ENCODE assay signal across 8 mouse cellular contexts in the genomic region with DNA sequence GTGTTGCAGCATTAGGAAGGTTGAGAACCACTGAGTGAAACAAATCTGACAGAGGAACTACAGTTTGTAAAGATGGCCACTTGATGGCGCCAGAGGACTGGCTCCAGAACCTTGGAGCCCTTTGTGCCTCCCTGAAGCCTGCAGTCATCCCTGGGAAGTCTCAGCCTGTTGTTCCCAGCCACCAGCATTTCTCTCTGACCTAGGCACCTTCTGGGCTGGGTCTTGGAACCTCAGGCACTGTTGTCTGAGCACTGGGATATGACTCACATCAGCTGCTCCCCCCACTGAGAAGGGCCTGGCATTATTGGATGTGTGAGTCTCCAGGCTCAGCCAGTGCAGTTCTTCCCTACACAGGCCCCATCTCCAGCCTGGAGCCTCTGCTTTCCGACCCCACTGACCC. TPM values are rescaled to one million over a fixed set of nuclear protein-coding genes. Genes with fewer than 3 reads are reported as not detected.
A peak's percentile ranks its signal among the peaks of the same experiment; 100 is the strongest.
DNase-seq lines count a peak whose midpoint lies in the region; ATAC-seq and TF ChIP-seq lines count a peak whose summit lies in the region.

No protein-coding gene starts in this region.

- H3K36me3 ChIP-seq in embryonic facial prominence, embryonic 12.5 days = peaks cover 24% of the 10 kb centered on the region
- H3K36me3 ChIP-seq in kidney, adult 2 months (ENCODE audit: control insufficient read depth, insufficient read depth, low read length) = no peaks in the 10 kb centered on the region
- 0 out of 2 replicates have a peak, but pooled peaks cover 3% of the 10 kb centered on the region for H3K36me3 ChIP-seq in limb, embryonic 11.5 days (ENCODE audit: control insufficient read depth, insufficient read depth, low read length)
- peaks cover 26% of the 10 kb centered on the region for H3K36me3 ChIP-seq in midbrain, embryonic 14.5 days (ENCODE audit: control insufficient read depth, insufficient read depth, low read length)
- peaks cover 2% of the 10 kb centered on the region; the same call in 1 of the 2 replicates for H3K36me3 ChIP-seq in spleen, adult 2 months (ENCODE audit: control insufficient read depth, insufficient read depth, low read length)

- H3K9me3 ChIP-seq in embryonic facial prominence, embryonic 12.5 days = no peaks in the 10 kb centered on the region
- no peaks in the 10 kb centered on the region for H3K9me3 ChIP-seq in limb, embryonic 11.5 days (ENCODE audit: control insufficient read depth, low read length)
- no peaks in the 10 kb centered on the region for H3K9me3 ChIP-seq in midbrain, embryonic 14.5 days (ENCODE audit: control insufficient read depth, low read length)

- no peak for TF ChIP-seq POLR2A in kidney, adult 2 months (IDR thresholded peaks at IDR 0.05; ENCODE audit: low read depth, low read length)
- TF ChIP-seq POLR2A in spleen, adult 2 months (IDR thresholded peaks at IDR 0.05; ENCODE audit: low read depth, low read length) = no peak

- no peak overlapping the region for H3K4me3 ChIP-seq in embryonic facial prominence, embryonic 12.5 days
- H3K4me3 ChIP-seq in kidney, adult 2 months (ENCODE audit: insufficient read depth, low read depth, low read length) = no peak overlapping the region
- no peak overlapping the region for H3K4me3 ChIP-seq in limb, embryonic 11.5 days (ENCODE audit: low read depth, low read length)
- no peak overlapping the region for H3K4me3 ChIP-seq in midbrain, embryonic 14.5 days (replicated peaks; ENCODE audit: low read depth, low read length)
- no peak overlapping the region for H3K4me3 ChIP-seq in spleen, adult 2 months (ENCODE audit: extremely low read depth, insufficient read depth, insufficient read length)

- H3K4me2 ChIP-seq in embryonic facial prominence, embryonic 12.5 days (replicated peaks) = no peak overlapping the region
- H3K4me2 ChIP-seq in limb, embryonic 11.5 days (ENCODE audit: low read depth, severe bottlenecking) = no peak overlapping the region
- H3K4me2 ChIP-seq in midbrain, embryonic 14.5 days (ENCODE audit: low read length) = no peak overlapping the region

- peak; percentile 78; the same call in 1 of the 2 replicates for ATAC-seq in embryonic facial prominence, embryonic 12.5 days (ENCODE audit: insufficient number of reproducible peaks, insufficient read depth, low FRiP score, low TSS enrichment)
- ATAC-seq in limb, embryonic 11.5 days (ENCODE audit: insufficient number of reproducible peaks, low FRiP score, low TSS enrichment, low read depth) = 0 out of 2 replicates have a peak, but pooled peaks have one; percentile 47
- ATAC-seq in midbrain, embryonic 14.5 days (ENCODE audit: low FRiP score, low TSS enrichment) = peak; percentile 76

- TF ChIP-seq CTCF in kidney, adult 2 months (conservative IDR thresholded peaks at IDR 0.05; ENCODE audit: insufficient read depth, insufficient read length, low read depth, low read length) = peak; percentile 93
- TF ChIP-seq CTCF in spleen, adult 2 months (IDR thresholded peaks at IDR 0.05; ENCODE audit: extremely low read depth, insufficient read depth, insufficient read length, insufficient replicate concordance) = peak; percentile 83

- H3K9ac ChIP-seq in embryonic facial prominence, embryonic 12.5 days = no peak overlapping the region
- peak overlapping the region; percentile 31 for H3K9ac ChIP-seq in limb, embryonic 11.5 days (ENCODE audit: low read length)
- peak overlapping the region; percentile 31 for H3K9ac ChIP-seq in midbrain, embryonic 14.5 days (replicated peaks; ENCODE audit: low read length)

- no peak overlapping the region for H3K27ac ChIP-seq in embryonic facial prominence, embryonic 12.5 days
- no peak overlapping the region for H3K27ac ChIP-seq in kidney, adult 2 months (ENCODE audit: insufficient read depth, low read depth, low read length)
- no peak overlapping the region for H3K27ac ChIP-seq in limb, embryonic 11.5 days (replicated peaks; ENCODE audit: low read depth, low read length)
- peak overlapping the region; percentile 41; the same call in 1 of the 2 replicates for H3K27ac ChIP-seq in midbrain, embryonic 14.5 days (replicated peaks; ENCODE audit: low read depth, low read length)
- no peak overlapping the region for H3K27ac ChIP-seq in spleen, adult 2 months (ENCODE audit: insufficient read depth, low read length)

- H3K4me1 ChIP-seq in embryonic facial prominence, embryonic 12.5 days = no peaks in the 10 kb centered on the region
- no peaks in the 10 kb centered on the region for H3K4me1 ChIP-seq in kidney, adult 2 months (ENCODE audit: control insufficient read depth, insufficient read depth, low read length)
- no peaks in the 10 kb centered on the region for H3K4me1 ChIP-seq in limb, embryonic 11.5 days (ENCODE audit: control insufficient read depth, insufficient read depth, low read length)
- no peaks in the 10 kb centered on the region for H3K4me1 ChIP-seq in midbrain, embryonic 14.5 days (ENCODE audit: control insufficient read depth, insufficient read depth, low read length)
- H3K4me1 ChIP-seq in spleen, adult 2 months (ENCODE audit: control insufficient read depth, insufficient read depth, insufficient read length) = peaks cover under 1% of the 10 kb centered on the region; the same call in 1 of the 2 replicates

- no peaks in the 10 kb centered on the region for H3K27me3 ChIP-seq in embryonic facial prominence, embryonic 12.5 days
- no peaks in the 10 kb centered on the region for H3K27me3 ChIP-seq in kidney, adult 2 months (replicated peaks; ENCODE audit: control insufficient read depth, insufficient read depth, low read length)
- H3K27me3 ChIP-seq in limb, embryonic 11.5 days (ENCODE audit: control insufficient read depth, insufficient read depth, low read length) = no peaks in the 10 kb centered on the region
- H3K27me3 ChIP-seq in midbrain, embryonic 14.5 days (ENCODE audit: control insufficient read depth, insufficient read depth, low read length) = no peaks in the 10 kb centered on the region
- no peaks in the 10 kb centered on the region for H3K27me3 ChIP-seq in spleen, adult 2 months (ENCODE audit: control insufficient read depth, insufficient read depth, low read length)

- WGBS in embryonic facial prominence, embryonic 12.5 days = 23% methylated on average over 2 of the region's 2 CpGs
- 21% methylated on average over 2 of the region's 2 CpGs for WGBS in kidney, adult 2 months
- 31% methylated on average over 2 of the region's 2 CpGs for WGBS in limb, embryonic 11.5 days
- WGBS in midbrain, embryonic 14.5 days = 26% methylated on average over 2 of the region's 2 CpGs
- WGBS in spleen, adult 2 months = 19% methylated on average over 2 of the region's 2 CpGs

- DNase-seq in 3T3-L1 (ENCODE audit: low read depth, low spot score) = peak; percentile 87
- peak; percentile 78 to 85 for DNase-seq in adrenal gland, postnatal 36 days
- peak; percentile 69 to 87 for DNase-seq in heart, adult 18-20 months
- DNase-seq in kidney, adult 2 months = peak; percentile 76
- peak; percentile 88 for DNase-seq in limb, embryonic 11.5 days (ENCODE audit: low spot score)
- peak; percentile 95 for DNase-seq in midbrain, embryonic 14.5 days
- peak; percentile 19 to 49 for DNase-seq in spleen, adult 2 months (ENCODE audit: low read depth in 1 of 2, low spot score in 2 of 2)

RNA-seq across cellular contexts. Expression of gene Cops3, which starts 40.4 kb away (rescaled TPM):
- total RNA-seq in adrenal gland, postnatal 36 days (2021) = 100 to 1,000 TPM in 1 of 2 experiments, 10 to 100 TPM in 1; 85.2 to 108 TPM
- polyA plus RNA-seq in embryonic facial prominence, embryonic 12.5 days (2016; fragmentation: Nextera tagmentation; extraction: Ambion mirVana) = 200 and 218 TPM in 2 replicates
- 10 to 100 TPM; 71.7 to 75.1 TPM for total RNA-seq in heart, adult 18-20 months (2021)
- 19.7 and 22.7 TPM in 2 replicates for polyA plus RNA-seq in kidney, adult 2 months (2012; rRNA removed)
- polyA plus RNA-seq in limb, embryonic 11.5 days (2014; fragmentation: Nextera tagmentation; extraction: Ambion mirVana) = 244 and 250 TPM in 2 replicates
- 200 and 213 TPM in 2 replicates for polyA plus RNA-seq in midbrain, embryonic 14.5 days (2014; fragmentation: Nextera tagmentation; extraction: Ambion mirVana)
- polyA plus RNA-seq in spleen, adult 2 months (2012; rRNA removed) = 9.1 and 9.9 TPM in 2 replicates

RNA-seq across cellular contexts. Expression of gene Nt5m, which starts 40.8 kb away (rescaled TPM):
- total RNA-seq in adrenal gland, postnatal 36 days (2021) = 10 to 100 TPM; 24.4 to 29.7 TPM
- polyA plus RNA-seq in embryonic facial prominence, embryonic 12.5 days (2016; fragmentation: Nextera tagmentation; extraction: Ambion mirVana) = 42.9 and 43.0 TPM in 2 replicates
- 10 to 100 TPM; 26.1 to 31.6 TPM for total RNA-seq in heart, adult 18-20 months (2021)
- polyA plus RNA-seq in kidney, adult 2 months (2012; rRNA removed) = 36.2 and 39.3 TPM in 2 replicates
- 36.1 and 37.2 TPM in 2 replicates for polyA plus RNA-seq in limb, embryonic 11.5 days (2014; fragmentation: Nextera tagmentation; extraction: Ambion mirVana)
- 68.2 and 73.5 TPM in 2 replicates for polyA plus RNA-seq in midbrain, embryonic 14.5 days (2014; fragmentation: Nextera tagmentation; extraction: Ambion mirVana)
- 16.2 and 16.7 TPM in 2 replicates for polyA plus RNA-seq in spleen, adult 2 months (2012; rRNA removed)

Comparison
In these comparisons a context has a peak if more than half of its experiments do, and no peak if none do; other contexts are left out.
1. DNase-seq: peak in every context shown above with its lines; median percentile 95 in midbrain, embryonic 14.5 days; 88 in limb, embryonic 11.5 days; 87 in 3T3-L1; 82 in adrenal gland, postnatal 36 days; 78 in heart, adult 18-20 months; 76 in kidney, adult 2 months; 34 in spleen, adult 2 months.